Mouse (Mus musculus) ovary, postnatal 36 days (tissue): ENCODE measurements around the gene Adra2a.

Experiments
- DNase-seq: peaks from one replicate; pipeline ENCODE4 v3.0.0; 2022; ENCODE audit warnings: low spot score, mixed read lengths

Gene Adra2a

DNA sequence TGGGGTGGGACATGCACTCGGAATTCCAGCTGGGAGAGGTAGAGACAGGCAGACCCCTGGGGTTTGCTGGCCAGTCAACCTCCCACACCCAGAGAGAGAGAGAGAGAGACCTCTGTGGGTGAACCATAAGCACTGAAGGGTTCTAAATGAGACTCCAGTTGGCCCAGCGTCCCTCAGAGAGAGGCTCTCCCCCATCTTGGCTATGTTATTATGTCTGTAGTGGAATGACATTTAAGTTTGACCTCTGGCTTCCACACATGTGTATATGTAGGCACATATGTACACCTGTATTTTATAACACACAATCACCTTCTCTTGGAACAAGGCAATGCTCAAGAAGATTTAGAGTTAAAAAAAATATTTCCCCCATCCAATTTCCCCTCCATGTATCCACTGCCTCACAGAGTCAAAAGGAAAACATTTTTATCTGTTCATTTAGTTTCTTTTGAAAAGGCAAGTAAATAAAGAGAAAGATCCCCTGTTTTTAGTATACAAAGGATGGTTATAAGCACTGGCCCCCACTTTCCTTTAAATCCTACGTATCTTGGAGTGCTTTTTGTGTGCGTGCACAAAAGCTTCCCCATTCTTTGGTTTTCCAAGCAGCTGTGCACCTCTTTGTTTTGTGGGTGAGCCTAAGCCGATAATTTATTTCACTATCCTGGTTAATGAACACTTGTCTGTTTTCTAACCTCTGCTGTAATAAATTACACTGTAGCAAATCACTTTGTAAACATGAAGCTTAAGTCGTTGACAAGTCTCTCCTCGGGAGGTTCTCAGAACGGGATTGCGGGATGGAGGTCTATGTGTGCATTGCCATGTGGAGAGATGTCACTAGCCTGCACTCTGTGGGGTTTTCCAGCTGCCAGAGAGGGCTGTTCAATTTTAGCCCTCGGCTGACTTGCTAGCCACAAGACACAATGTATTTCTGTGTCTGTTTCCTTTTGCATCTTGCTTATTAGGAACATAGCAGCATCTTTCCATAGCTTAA is 32.7 kb downstream of the Adra2a start:
- no peak for DNase-seq

GRCm38 (mm10) chr19:54081303-54081702 is 37.4 kb downstream of the Adra2a start:
- no peak for DNase-seq

- no peak for DNase-seq
Measured at GRCm38 (mm10) chr19:54081716-54082165, 37.8 kb downstream of the Adra2a start.

GRCm38 (mm10) chr19:54087319-54087718 is 43.4 kb downstream of the Adra2a start:
- no peak for DNase-seq

DNA sequence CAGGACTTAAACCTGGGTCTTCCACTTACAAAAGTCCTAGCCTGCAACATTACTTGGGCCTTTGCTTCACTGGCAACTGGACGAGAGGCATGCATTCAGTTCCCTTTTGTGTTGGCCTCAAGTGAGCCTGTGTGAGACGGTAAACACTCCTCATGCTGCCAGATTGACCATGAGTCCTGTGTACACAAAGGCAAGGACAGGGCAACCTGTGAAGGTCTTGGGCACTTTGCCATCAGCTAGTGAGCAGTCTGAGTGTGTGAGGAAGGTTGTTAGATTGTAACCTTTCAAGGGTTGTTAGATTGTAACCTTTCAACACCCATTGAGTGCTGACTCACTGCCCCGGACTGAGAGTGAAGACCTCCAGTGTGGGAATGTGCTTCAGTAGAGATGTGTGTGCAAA is 49.6 kb downstream of the Adra2a start:
- DNase-seq, result peak; percentile 24

DNA sequence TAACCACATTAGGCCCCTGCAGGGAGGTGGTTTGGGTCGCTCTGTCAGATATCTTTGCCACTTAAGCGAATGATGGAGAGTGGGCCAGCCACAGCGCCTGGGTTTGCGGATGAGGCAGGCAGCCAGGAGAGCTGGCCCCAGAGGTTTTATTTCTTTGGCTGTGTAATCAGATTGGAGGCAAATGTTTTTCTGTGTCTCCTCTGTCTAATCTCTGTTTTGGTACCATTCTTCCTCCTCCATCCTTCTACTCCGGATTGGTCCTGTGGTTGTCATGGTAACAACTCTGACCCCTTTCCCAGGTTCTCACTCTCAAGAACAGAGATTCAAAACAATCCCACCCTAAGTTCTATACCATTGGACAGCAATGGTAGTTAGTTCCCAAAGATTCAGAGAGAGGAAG is 51.8 kb downstream of the Adra2a start:
- no peak for DNase-seq

DNA sequence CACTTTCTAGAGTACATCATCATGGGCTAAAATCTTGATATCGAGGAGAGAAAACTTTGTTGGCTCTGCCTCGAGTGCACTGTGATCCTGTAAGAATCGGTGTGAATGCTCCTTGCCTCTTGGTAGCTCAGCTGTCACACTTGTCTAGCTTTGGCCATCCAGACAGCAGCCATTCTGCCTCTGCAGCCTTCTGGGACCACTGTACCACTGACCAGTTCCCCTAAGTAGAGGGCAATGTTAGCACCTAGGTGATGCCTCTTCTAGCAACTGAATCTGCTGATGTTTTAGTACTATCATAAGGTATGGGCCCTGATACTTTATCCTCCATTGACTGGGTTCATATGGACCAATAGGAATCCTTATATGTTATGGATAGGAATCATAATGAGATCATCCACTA is 54.4 kb downstream of the Adra2a start:
- no peak for DNase-seq
